Mouse (Mus musculus) MEL (cell line): ENCODE results near the gene Sdccag8. TPM values are rescaled to one million over a fixed set of nuclear protein-coding genes. Genes with fewer than 3 reads are reported as not detected.
A peak's percentile ranks its signal among the peaks of the same experiment; 100 is the strongest.

Experiments
- DNase-seq: peaks from one replicate; pipeline ENCODE4 v3.0.0; 2011; ENCODE audit warnings: low read depth, low spot score
- H3K27ac ChIP-seq: 2 replicates; pipeline ENCODE4 v1.5.1; 2012; ENCODE audit warnings: low read depth, mild to moderate bottlenecking, control low read depth, low read length, moderate library complexity; ENCODE audit not compliant: control insufficient read depth
- H3K27me3 ChIP-seq, 2 experiments: fragments of 150-350 bp in 1 of 2; sonication (generic) in 1 of 2; 2 replicates each; pipeline ENCODE4 v1.6.1; 2012; ENCODE audit warnings: low read length in 2 of 2, mild to moderate bottlenecking in 2 of 2, improper control_type of control experiment in 1 of 2, moderate library complexity in 1 of 2; ENCODE audit not compliant: insufficient read depth in 2 of 2, control insufficient read depth in 1 of 2
- H3K36me3 ChIP-seq, 2 experiments: 2 replicates each; pipeline ENCODE4 v1.6.1; 2012 to 2014; ENCODE audit warnings: low read length in 2 of 2, improper control_type of control experiment in 1 of 2, inconsistent platforms in 1 of 2, mild to moderate bottlenecking in 1 of 2; ENCODE audit not compliant: insufficient read depth in 2 of 2, control insufficient read depth in 1 of 2
- H3K4me1 ChIP-seq, 2 experiments: fragments of 150-350 bp in 1 of 2; sonication (generic) in 1 of 2; 2 replicates each; pipeline ENCODE4 v1.6.1; 2012; ENCODE audit warnings: low read length in 2 of 2, improper control_type of control experiment in 1 of 2, mild to moderate bottlenecking in 1 of 2; ENCODE audit not compliant: insufficient read depth in 2 of 2, control insufficient read depth in 1 of 2
- H3K4me3 ChIP-seq, 2 experiments: fragments of 150-350 bp in 1 of 2; sonication (generic) in 1 of 2; 2 replicates each; pipeline ENCODE4 v1.5.1; 2012; ENCODE audit warnings: low read depth in 2 of 2, low read length in 2 of 2, mild to moderate bottlenecking in 2 of 2, moderate library complexity in 2 of 2, control low read depth in 1 of 2, improper control_type of control experiment in 1 of 2; ENCODE audit not compliant: control insufficient read depth in 1 of 2, insufficient read depth in 1 of 2
- H3K79me2 ChIP-seq: 2 replicates; pipeline ENCODE4 v1.6.1; 2012; ENCODE audit warnings: mild to moderate bottlenecking, low read length, moderate library complexity; ENCODE audit not compliant: control insufficient read depth, poor library complexity, insufficient read depth
- H3K9ac ChIP-seq: 2 replicates; pipeline ENCODE4 v1.6.1; 2012; ENCODE audit warnings: low read depth, mild to moderate bottlenecking, control low read depth, low read length, moderate library complexity; ENCODE audit not compliant: control insufficient read depth, poor library complexity, severe bottlenecking
- H3K9me3 ChIP-seq: fragments of 150-350 bp; sonication (generic); replicated peaks from 2 replicates; pipeline ENCODE4 v1.6.1; 2012; ENCODE audit warnings: mild to moderate bottlenecking, low read length, improper control_type of control experiment, moderate library complexity; ENCODE audit not compliant: insufficient read depth
- CTCF ChIP-seq, 3 experiments: IDR thresholded peaks in 2 of 3; conservative IDR thresholded peaks in 1 of 3; 2 replicates each; pipeline ENCODE4 v1.5.1; 2011 to 2012; ENCODE audit warnings: low read length in 3 of 3, low read depth in 2 of 3, mild to moderate bottlenecking in 2 of 3, improper control_type of control experiment in 1 of 3, inconsistent platforms in 1 of 3, mixed read lengths in 1 of 3, moderate library complexity in 1 of 3; ENCODE audit not compliant: control insufficient read depth in 1 of 3, insufficient read depth in 1 of 3, poor library complexity in 1 of 3, severe bottlenecking in 1 of 3
- GATA1 ChIP-seq: IDR thresholded peaks from 2 replicates; pipeline ENCODE4 v1.6.1; 2011; ENCODE audit warnings: low read depth, low read length, improper control_type of control experiment
- HCFC1 ChIP-seq: IDR thresholded peaks from 2 replicates; pipeline ENCODE4 v1.6.1; 2012; ENCODE audit warnings: low read depth, mild to moderate bottlenecking, inconsistent platforms, low read length, improper control_type of control experiment, moderate library complexity
- JUND ChIP-seq: IDR thresholded peaks from 2 replicates; pipeline ENCODE4 v1.6.1; 2011; ENCODE audit warnings: low read depth, mild to moderate bottlenecking, improper control_type of control experiment, low read length
- MAFK ChIP-seq: IDR thresholded peaks from 2 replicates; pipeline ENCODE4 v1.6.1; 2011; ENCODE audit warnings: low read depth, mild to moderate bottlenecking, low read length, improper control_type of control experiment, borderline replicate concordance
- MAX ChIP-seq: IDR thresholded peaks from 2 replicates; pipeline ENCODE4 v1.6.1; 2011; ENCODE audit warnings: low read length, improper control_type of control experiment
- MEF2A ChIP-seq: IDR thresholded peaks from 2 replicates; pipeline ENCODE4 v1.6.1; 2014; ENCODE audit warnings: low read depth, mild to moderate bottlenecking, inconsistent platforms, low read length, improper control_type of control experiment; ENCODE audit not compliant: poor library complexity, insufficient replicate concordance, severe bottlenecking; ENCODE audit errors: extremely low read depth
- MXI1 ChIP-seq: IDR thresholded peaks from 2 replicates; pipeline ENCODE4 v1.6.1; 2011; ENCODE audit warnings: mild to moderate bottlenecking, low read depth, low read length, improper control_type of control experiment
- MYB ChIP-seq: IDR thresholded peaks from 2 replicates; pipeline ENCODE4 v1.6.1; 2011; ENCODE audit warnings: mild to moderate bottlenecking, low read depth, low read length, improper control_type of control experiment
- NRF1 ChIP-seq: IDR thresholded peaks from 2 replicates; pipeline ENCODE4 v1.6.1; 2014; ENCODE audit warnings: low read depth, mild to moderate bottlenecking, inconsistent platforms, low read length, improper control_type of control experiment, moderate library complexity; ENCODE audit not compliant: poor library complexity, insufficient read depth, severe bottlenecking
- POLR2A ChIP-seq, 2 experiments: IDR thresholded peaks; 2 replicates each; pipeline ENCODE4 v1.6.1; 2011 to 2012; ENCODE audit warnings: low read length in 2 of 2, mild to moderate bottlenecking in 2 of 2, control low read depth in 1 of 2, improper control_type of control experiment in 1 of 2, low read depth in 1 of 2, moderate library complexity in 1 of 2; ENCODE audit not compliant: control insufficient read depth in 1 of 2, insufficient read depth in 1 of 2, poor library complexity in 1 of 2
- RAD21 ChIP-seq: IDR thresholded peaks from 2 replicates; pipeline ENCODE4 v1.6.1; 2011; ENCODE audit warnings: mild to moderate bottlenecking, low read depth, low read length, improper control_type of control experiment
- RCOR1 ChIP-seq: IDR thresholded peaks from 2 replicates; pipeline ENCODE4 v1.6.1; 2012; ENCODE audit warnings: low read depth, mild to moderate bottlenecking, inconsistent platforms, low read length, improper control_type of control experiment
- SMC3 ChIP-seq: IDR thresholded peaks from 2 replicates; pipeline ENCODE4 v1.6.1; 2011; ENCODE audit warnings: low read depth, low read length, improper control_type of control experiment
- TAL1 ChIP-seq: IDR thresholded peaks from 2 replicates; pipeline ENCODE4 v1.6.1; 2012; ENCODE audit warnings: mild to moderate bottlenecking, inconsistent platforms, low read length, moderate library complexity, mixed read lengths
- TBP ChIP-seq: IDR thresholded peaks from 2 replicates; pipeline ENCODE4 v1.8.0; 2011; ENCODE audit warnings: low read depth, low read length, improper control_type of control experiment
- UBTF ChIP-seq: IDR thresholded peaks from 2 replicates; pipeline ENCODE4 v1.6.1; 2012; ENCODE audit warnings: low read depth, mild to moderate bottlenecking, inconsistent platforms, low read length, improper control_type of control experiment, moderate library complexity, borderline replicate concordance; ENCODE audit not compliant: insufficient read depth
- USF2 ChIP-seq, 2 experiments: IDR thresholded peaks; 2 replicates each; pipeline ENCODE4 v1.6.1; 2011 to 2012; ENCODE audit warnings: improper control_type of control experiment in 2 of 2, low read length in 2 of 2, borderline replicate concordance in 1 of 2, inconsistent platforms in 1 of 2, low read depth in 1 of 2, mild to moderate bottlenecking in 1 of 2; ENCODE audit not compliant: insufficient read depth in 1 of 2
- ZC3H11A ChIP-seq: IDR thresholded peaks from 2 replicates; pipeline ENCODE4 v1.6.1; 2012; ENCODE audit warnings: low read depth, mild to moderate bottlenecking, inconsistent platforms, low read length, improper control_type of control experiment
- ZKSCAN1 ChIP-seq: IDR thresholded peaks from 2 replicates; pipeline ENCODE4 v1.6.1; 2012; ENCODE audit warnings: low read depth, mild to moderate bottlenecking, inconsistent platforms, low read length, improper control_type of control experiment, moderate library complexity
- polyA plus RNA-seq, 2 experiments: library from polyadenylated mRNA; stranded (reverse) in 1 of 2; unstranded in 1 of 2; fragments of >175 nt in 1 of 2; fragments of >200 nt in 1 of 2; gene quantifications; 2 replicates each; pipeline versions ENCODE4 v1.2.1 to v1.2.4; 2012; ENCODE audit warnings: low replicate concordance in 2 of 2, low read depth in 1 of 2; ENCODE audit not compliant: insufficient read length in 2 of 2, insufficient read depth in 1 of 2, missing spikeins in 1 of 2
- total RNA-seq: library from RNA; depleted of rRNA; stranded (reverse); fragments of 300-350 nt; gene quantifications from 2 replicates; pipeline ENCODE4 v1.2.3, GENCODE M21; 2012

The Sdccag8 gene
- total and polyA plus RNA-seq, 3 experiments = 4.6 to 7.8 TPM; not detected in 1

DNA sequence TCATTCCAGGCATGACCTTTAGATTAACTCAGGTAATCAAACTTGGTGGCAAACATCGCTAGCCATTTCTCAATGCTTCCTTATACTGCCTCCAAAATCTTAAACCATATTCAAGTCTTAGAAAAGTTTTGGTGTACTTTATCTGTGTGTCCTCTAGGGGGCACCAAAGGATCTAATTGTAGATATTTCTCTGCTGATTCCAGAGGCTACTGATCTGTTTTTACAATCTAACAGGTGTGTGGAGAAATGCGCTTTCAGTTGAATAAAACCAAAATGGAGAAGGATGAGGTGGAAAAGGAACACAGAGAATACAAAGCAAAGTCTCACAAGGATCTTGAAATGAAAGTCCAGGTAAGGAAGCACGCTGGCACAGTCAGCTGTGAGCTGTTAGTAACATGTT is 63.3 kb downstream of the Sdccag8 start:
- Histone ChIP-seq H3K79me2 (no peaks in the 10 kb centered on the region), H3K4me1 (no peaks in the 10 kb centered on the region), H3K27me3 (no peaks in the 10 kb centered on the region), H3K4me3 (no peak overlapping the region), H3K36me3 (peaks cover 0 to 2% of the 10 kb centered on the region in 2 experiments; a peak in 1 of 4 replicates), H3K9ac (no peak overlapping the region), H3K27ac (no peak overlapping the region), H3K9me3 (no peaks in the 10 kb centered on the region)
- TF ChIP-seq MAX = no peak
- peak; percentile 87 for TF ChIP-seq ZC3H11A
- TF ChIP-seq HCFC1 = no peak
- TF ChIP-seq JUND = no peak
- no peak for TF ChIP-seq TBP
- TF ChIP-seq USF2 (IDR thresholded peaks at IDR 0.05; ENCODE audit: borderline replicate concordance in 1 of 2, insufficient read depth in 1 of 2, low read depth in 1 of 2, low read length in 2 of 2) = no peak
- peak in 2 of 3 experiments; percentile 56 to 89; a peak in 4 of 6 replicates for TF ChIP-seq CTCF (IDR thresholded peaks at IDR 0.05 in 2 of 3, conservative IDR thresholded peaks at IDR 0.05 in 1 of 3; ENCODE audit: control insufficient read depth in 1 of 3, insufficient read depth in 1 of 3, low read depth in 2 of 3, low read length in 3 of 3, poor library complexity in 1 of 3, severe bottlenecking in 1 of 3)
- TF ChIP-seq MYB = no peak
- TF ChIP-seq GATA1 = peak; percentile 25; the same call in 1 of the 2 replicates
- TF ChIP-seq RCOR1 = no peak
- no peak for TF ChIP-seq NRF1
- TF ChIP-seq ZKSCAN1 = no peak
- TF ChIP-seq SMC3 = peak; percentile 92
- TF ChIP-seq RAD21 = peak; percentile 97
- TF ChIP-seq MAFK = no peak
- no peak for TF ChIP-seq MXI1
- no peak for TF ChIP-seq MEF2A
- DNase-seq = peak; percentile 70

DNA sequence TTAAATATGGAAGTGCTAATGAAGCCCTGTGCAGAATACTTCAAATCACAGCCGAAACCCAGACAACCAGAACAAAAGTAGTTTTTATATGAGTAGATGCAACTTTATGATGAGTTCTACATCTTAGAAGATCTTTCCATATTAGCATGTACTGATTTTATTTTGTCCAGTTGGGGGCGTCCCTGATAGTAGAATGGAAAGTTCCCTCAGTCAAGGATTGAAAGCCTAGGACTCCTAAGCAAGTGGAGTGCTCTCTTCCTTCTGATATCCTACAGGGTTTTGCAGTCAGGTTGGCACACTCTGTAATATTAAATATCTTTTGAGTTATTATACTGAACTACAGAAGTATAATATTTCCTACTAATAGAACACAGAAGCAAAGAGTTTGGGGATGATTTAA is 64.5 kb downstream of the Sdccag8 start:
- peaks cover 0 to 3% of the 10 kb centered on the region in 2 experiments; a peak in 2 of 4 replicates for H3K36me3 ChIP-seq
- peaks cover 0 to 6% of the 10 kb centered on the region in 2 experiments; a peak in 1 of 4 replicates for H3K4me1 ChIP-seq
- H3K27me3 ChIP-seq = no peaks in the 10 kb centered on the region
- DNase-seq = peak; percentile 46
- no peaks in the 10 kb centered on the region for H3K9me3 ChIP-seq
- peak; percentile 74 for TF ChIP-seq RAD21
- no peak for TF ChIP-seq UBTF
- peak; percentile 67 for TF ChIP-seq ZC3H11A
- TF ChIP-seq TAL1 = no peak
- TF ChIP-seq CTCF (IDR thresholded peaks at IDR 0.05 in 2 of 3, conservative IDR thresholded peaks at IDR 0.05 in 1 of 3; ENCODE audit: control insufficient read depth in 1 of 3, insufficient read depth in 1 of 3, low read depth in 2 of 3, low read length in 3 of 3, poor library complexity in 1 of 3, severe bottlenecking in 1 of 3) = peak in 2 of 3 experiments; percentile 16 to 67; a peak in 2 of 6 replicates
- TF ChIP-seq POLR2A (IDR thresholded peaks at IDR 0.05; ENCODE audit: control insufficient read depth in 1 of 2, insufficient read depth in 1 of 2, low read depth in 1 of 2, low read length in 2 of 2, poor library complexity in 1 of 2) = no peak
- peak; percentile 86 for TF ChIP-seq SMC3
- no peak overlapping the region for H3K9ac ChIP-seq
- no peaks in the 10 kb centered on the region for H3K79me2 ChIP-seq
- H3K4me3 ChIP-seq = no peak overlapping the region
- no peak overlapping the region for H3K27ac ChIP-seq
